Mouse (Mus musculus) ES-CJ7 (cell line): Measurements from ENCODE around the gene Sly.
"Not testable (repeated sequence)": the region's sequence is repeated elsewhere in the genome, so short reads cannot be mapped to it uniquely, and the experiment has no call there.

ENCODE experiments used
- DNase-seq: peaks from one replicate; pipeline ENCODE4 v3.0.0; 2011; ENCODE audit warnings: low read depth, low spot score

Gene Sly

DNA sequence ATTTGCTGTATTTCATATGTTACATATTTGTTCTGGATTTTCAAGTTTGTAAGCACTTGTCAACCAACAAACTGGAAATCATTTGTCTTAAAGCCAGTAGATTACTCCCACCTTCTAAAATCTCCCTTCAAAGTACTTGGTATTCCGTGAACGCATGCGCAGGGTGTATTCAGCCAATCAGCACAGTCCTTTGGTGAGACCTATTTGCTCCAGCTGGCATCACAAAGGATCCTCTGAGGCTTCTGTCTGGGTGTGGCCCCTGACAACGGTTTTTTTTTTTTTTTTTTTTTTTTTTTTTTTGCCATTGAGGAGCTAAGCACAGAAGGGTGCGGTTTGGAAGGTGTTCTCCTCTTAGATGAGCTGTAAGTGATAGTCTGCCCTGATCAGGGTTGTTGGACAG is at the start of gene Sly:
TSS of gene Sly (plus strand) at position 301 of the 400 bp plus-strand sequence.
- DNase-seq = not testable (repeated sequence)
